Mouse (Mus musculus) lung, embryonic 14.5 days (tissue): ENCODE data around the gene 4930470P17Rik. TPM values are rescaled to one million over a fixed set of nuclear protein-coding genes. Genes with fewer than 3 reads are reported as not detected.

ENCODE experiments used
- ATAC-seq: fragments of 200-750 bp; cut with Nextera tagmentation; 2 replicates; pipeline ENCODE4 v1.8.0; 2017; ENCODE audit warnings: mild to moderate bottlenecking, moderate TSS enrichment, moderate library complexity; ENCODE audit not compliant: insufficient read depth
- DNase-seq: peaks from one replicate; pipeline ENCODE4 v3.0.0-alpha.2; 2015
- H3K27ac ChIP-seq: fragments of 300-500 bp; sonication (generic); 2 replicates; pipeline ENCODE4 v1.5.1; 2014; ENCODE audit warnings: low read depth, mild to moderate bottlenecking, moderate library complexity
- H3K27me3 ChIP-seq: fragments of 300-500 bp; sonication (generic); 2 replicates; pipeline ENCODE4 v1.6.1; 2014; ENCODE audit warnings: low read length, control low read depth; ENCODE audit not compliant: insufficient read depth
- H3K36me3 ChIP-seq: fragments of 300-500 bp; sonication (generic); 2 replicates; pipeline ENCODE4 v1.6.1; 2014; ENCODE audit warnings: control low read depth; ENCODE audit not compliant: insufficient read depth
- H3K4me1 ChIP-seq: fragments of 300-500 bp; sonication (generic); 2 replicates; pipeline ENCODE4 v1.6.1; 2014; ENCODE audit warnings: antibody characterized with exemption, control low read depth; ENCODE audit not compliant: insufficient read depth
- H3K4me2 ChIP-seq: fragments of 300-500 bp; sonication (generic); 2 replicates; pipeline ENCODE4 v1.6.1; 2014; ENCODE audit warnings: mild to moderate bottlenecking
- H3K4me3 ChIP-seq: fragments of 300-500 bp; sonication (generic); 2 replicates; pipeline ENCODE4 v1.5.1; 2014; ENCODE audit warnings: low read depth, low read length
- H3K9ac ChIP-seq: fragments of 300-500 bp; sonication (generic); 2 replicates; pipeline ENCODE4 v1.6.1; 2014
- H3K9me3 ChIP-seq: fragments of 300-500 bp; sonication (generic); 2 replicates; pipeline ENCODE4 v1.6.1; 2016; ENCODE audit warnings: low read depth, low read length, control low read depth
- CTCF ChIP-seq: IDR thresholded peaks from 2 replicates; pipeline ENCODE4 v1.5.1; 2016; ENCODE audit warnings: antibody characterized with exemption, low read depth
- whole genome bisulfite sequencing: fragments of 180-500 bp; shearing (Covaris S2); extraction: QIAGEN DNeasy Blood & Tissue Kit; methylation state at CpG from one replicate; pipeline ENCODE4 v1.1.7; 2014; 5-methylcytosine and 5-hydroxymethylcytosine counted together
- polyA plus RNA-seq: library from polyadenylated mRNA; unstranded; fragments of >200 nt; fragmentation: Nextera tagmentation; extraction: Ambion mirVana; gene quantifications from 2 replicates; pipeline ENCODE4 v1.2.1, GENCODE M21; 2014

4930470P17Rik gene
- polyA plus RNA-seq, 1 experiment from 2014 or later: not detected

GRCm38 (mm10) chr2:170552088-170552487 is 49.7 kb downstream of the 4930470P17Rik start:
- Histone ChIP-seq H3K4me3 (no peak overlapping the region), H3K9me3 (no peaks in the 10 kb centered on the region), H3K27ac (no peak overlapping the region), H3K36me3 (no peaks in the 10 kb centered on the region), H3K27me3 (no peaks in the 10 kb centered on the region), H3K4me1 (peaks cover 13% of the 10 kb centered on the region), H3K4me2 (no peak overlapping the region), H3K9ac (no peak overlapping the region)
- TF ChIP-seq CTCF: no peak
- ATAC-seq (no peak), DNase-seq (no peak)
- WGBS: 60% methylated on average over 7 of the region's 7 CpGs

GRCm38 (mm10) chr2:170550240-170550639 is 51.6 kb downstream of the 4930470P17Rik start:
- H3K4me3 ChIP-seq: no peak overlapping the region
- TF ChIP-seq CTCF: no peak
- no peaks in the 10 kb centered on the region for H3K27me3 ChIP-seq
- no peaks in the 10 kb centered on the region for H3K9me3 ChIP-seq
- no peak overlapping the region for H3K9ac ChIP-seq
- peak overlapping the region; percentile 60 for H3K27ac ChIP-seq
- peaks cover 13% of the 10 kb centered on the region for H3K4me1 ChIP-seq
- 32% methylated on average over 5 of the region's 5 CpGs for WGBS
- no peaks in the 10 kb centered on the region for H3K36me3 ChIP-seq
- no peak overlapping the region for H3K4me2 ChIP-seq
- ATAC-seq (peak; percentile 88), DNase-seq (peak; percentile 98)

- no peak for TF ChIP-seq CTCF
- Histone ChIP-seq H3K9ac (no peak overlapping the region), H3K4me3 (no peak overlapping the region), H3K27ac (no peak overlapping the region), H3K4me2 (no peak overlapping the region), H3K9me3 (no peaks in the 10 kb centered on the region), H3K36me3 (no peaks in the 10 kb centered on the region), H3K4me1 (peaks cover 13% of the 10 kb centered on the region), H3K27me3 (no peaks in the 10 kb centered on the region)
- WGBS: 82% methylated on average over 2 of the region's 2 CpGs
- ATAC-seq (no peak), DNase-seq (no peak)
Measured at GRCm38 (mm10) chr2:170549146-170549545, 52.7 kb downstream of the 4930470P17Rik start.

GRCm38 (mm10) chr2:170548046-170548445 is 53.8 kb downstream of the 4930470P17Rik start:
- ATAC-seq (no peak), DNase-seq (peak; percentile 31)
- Histone ChIP-seq H3K9me3 (no peaks in the 10 kb centered on the region), H3K27me3 (no peaks in the 10 kb centered on the region), H3K27ac (no peak overlapping the region), H3K36me3 (no peaks in the 10 kb centered on the region), H3K4me2 (no peak overlapping the region), H3K4me3 (no peak overlapping the region), H3K4me1 (peaks cover 13% of the 10 kb centered on the region), H3K9ac (no peak overlapping the region)
- WGBS: 31% methylated on average over 4 of the region's 4 CpGs
- no peak for TF ChIP-seq CTCF

- no peaks in the 10 kb centered on the region for H3K27me3 ChIP-seq
- no peak for DNase-seq
- H3K36me3 ChIP-seq: no peaks in the 10 kb centered on the region
- no peak overlapping the region for H3K4me3 ChIP-seq
- 38% methylated on average over 6 of the region's 6 CpGs for WGBS
- no peak overlapping the region for H3K9ac ChIP-seq
- H3K27ac ChIP-seq: no peak overlapping the region
- no peak for TF ChIP-seq CTCF
- no peaks in the 10 kb centered on the region for H3K9me3 ChIP-seq
- peaks cover 13% of the 10 kb centered on the region for H3K4me1 ChIP-seq
- ATAC-seq: no peak
- H3K4me2 ChIP-seq: no peak overlapping the region
Measured at GRCm38 (mm10) chr2:170547526-170547925, 54.3 kb downstream of the 4930470P17Rik start.

GRCm38 (mm10) chr2:170545745-170546144 is 56.1 kb downstream of the 4930470P17Rik start:
- 28% methylated on average over 4 of the region's 4 CpGs for WGBS
- DNase-seq (peak; percentile 43), ATAC-seq (no peak)

GRCm38 (mm10) chr2:170544950-170545349 is 56.9 kb downstream of the 4930470P17Rik start:
- H3K9ac ChIP-seq: no peak overlapping the region
- H3K4me1 ChIP-seq: peaks cover 13% of the 10 kb centered on the region
- H3K4me3 ChIP-seq: no peak overlapping the region
- no peak overlapping the region for H3K4me2 ChIP-seq
- no peaks in the 10 kb centered on the region for H3K27me3 ChIP-seq
- WGBS: 78% methylated on average over 7 of the region's 7 CpGs
- no peaks in the 10 kb centered on the region for H3K36me3 ChIP-seq
- no peak overlapping the region for H3K27ac ChIP-seq
- DNase-seq (no peak), ATAC-seq (no peak)
- no peaks in the 10 kb centered on the region for H3K9me3 ChIP-seq
- TF ChIP-seq CTCF: no peak

More at GRCm38 (mm10) chr2:170545745-170546144, 56.1 kb downstream of the 4930470P17Rik start:
- H3K27ac ChIP-seq: no peak overlapping the region
- H3K9me3 ChIP-seq: no peaks in the 10 kb centered on the region
- no peaks in the 10 kb centered on the region for H3K36me3 ChIP-seq
- no peak for TF ChIP-seq CTCF
- H3K27me3 ChIP-seq: no peaks in the 10 kb centered on the region
- peaks cover 13% of the 10 kb centered on the region for H3K4me1 ChIP-seq
- no peak overlapping the region for H3K4me3 ChIP-seq
- no peak overlapping the region for H3K9ac ChIP-seq
- H3K4me2 ChIP-seq: no peak overlapping the region

- H3K36me3 ChIP-seq: no peaks in the 10 kb centered on the region
- no peak overlapping the region for H3K9ac ChIP-seq
- no peak for DNase-seq
- no peak overlapping the region for H3K4me2 ChIP-seq
- H3K27me3 ChIP-seq: no peaks in the 10 kb centered on the region
- H3K4me1 ChIP-seq: peaks cover 7% of the 10 kb centered on the region
- TF ChIP-seq CTCF: no peak
- no peaks in the 10 kb centered on the region for H3K9me3 ChIP-seq
- 81% methylated on average over 3 of the region's 3 CpGs for WGBS
- H3K4me3 ChIP-seq: no peak overlapping the region
- no peak for ATAC-seq
- no peak overlapping the region for H3K27ac ChIP-seq
Measured at GRCm38 (mm10) chr2:170544159-170544558, 57.7 kb downstream of the 4930470P17Rik start.
